Mouse (Mus musculus): ENCODE data around the gene B3gnt5. TPM values are rescaled to one million over a fixed set of nuclear protein-coding genes. Genes with fewer than 3 reads are reported as not detected.

The B3gnt5 gene
- polyA plus RNA-seq, 1 experiment from 2014 or later, result 21.8 TPM

- Histone ChIP-seq H3K9ac (no peak overlapping the region), H3K9me3 (replicated peaks) (no peaks in the 10 kb centered on the region), H3K36me3 (no peaks in the 10 kb centered on the region), H3K4me1 (replicated peaks) (no peaks in the 10 kb centered on the region), H3K27ac (ENCODE audit: poor library complexity, severe bottlenecking) (no peak overlapping the region), H3K27me3 (replicated peaks) (no peaks in the 10 kb centered on the region), H3K4me2 (no peak overlapping the region), H3K4me3 (no peak overlapping the region)
- ATAC-seq (ENCODE audit: insufficient number of reproducible peaks, low FRiP score), result no peak
- WGBS, result 56% methylated on average over 2 of the region's 2 CpGs
Observed at GRCm38 (mm10) chr16:19818801-19819200, 58.8 kb downstream of the B3gnt5 start.

Other genes starting within 250 kb of the B3gnt5 start
- gene Olfr167, start 237.9 kb upstream of the B3gnt5 start, polyA plus RNA-seq (2016; fragmentation: Nextera tagmentation; extraction: Ambion mirVana), result not detected in 2 replicates
- not detected in 2 replicates for gene Olfr168, start 224.7 kb upstream of the B3gnt5 start, polyA plus RNA-seq (2016; fragmentation: Nextera tagmentation; extraction: Ambion mirVana)
- gene Olfr169, start 188.4 kb upstream of the B3gnt5 start, polyA plus RNA-seq (2016; fragmentation: Nextera tagmentation; extraction: Ambion mirVana), result not detected in 2 replicates
- gene Olfr170, start 148.3 kb upstream of the B3gnt5 start, polyA plus RNA-seq (2016; fragmentation: Nextera tagmentation; extraction: Ambion mirVana), result not detected in 2 replicates
- gene Olfr171, start 130.3 kb upstream of the B3gnt5 start, polyA plus RNA-seq (2016; fragmentation: Nextera tagmentation; extraction: Ambion mirVana), result not detected in 2 replicates
- gene Lamp3, start 53.8 kb upstream of the B3gnt5 start, polyA plus RNA-seq (2016; fragmentation: Nextera tagmentation; extraction: Ambion mirVana), result 0.05 TPM in 1 of 2 replicates, not detected in the other
- 30.0 and 32.5 TPM in 2 replicates for gene Klhl6, start 222.8 kb downstream of the B3gnt5 start, polyA plus RNA-seq (2016; fragmentation: Nextera tagmentation; extraction: Ambion mirVana)

Measured in heart, embryonic 12.5 days (tissue).